Mouse (Mus musculus): Measurements from ENCODE around the gene Clta.

The Clta gene

DNA sequence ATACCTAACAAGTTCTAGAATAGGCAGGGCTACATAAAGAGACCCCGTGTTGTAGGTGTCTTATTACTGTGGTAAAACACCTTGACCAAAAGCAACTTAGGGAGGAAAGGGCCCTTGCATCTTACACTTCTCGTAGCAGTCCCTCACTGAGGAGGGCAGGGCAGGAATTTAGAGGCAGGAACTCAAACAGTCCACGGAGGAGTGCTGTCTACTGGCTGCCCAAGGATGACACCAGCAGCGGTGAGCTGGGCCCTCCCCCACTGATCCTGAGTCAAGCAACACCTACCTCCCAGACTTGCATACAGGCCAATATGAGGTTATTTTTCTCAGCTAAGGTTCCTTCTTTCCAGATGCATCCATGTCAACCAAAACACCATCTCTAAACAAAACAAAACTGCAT, 24.0 kb upstream of the Clta start:
- no peak for DNase-seq (ENCODE audit: extremely low spot score)

DNA sequence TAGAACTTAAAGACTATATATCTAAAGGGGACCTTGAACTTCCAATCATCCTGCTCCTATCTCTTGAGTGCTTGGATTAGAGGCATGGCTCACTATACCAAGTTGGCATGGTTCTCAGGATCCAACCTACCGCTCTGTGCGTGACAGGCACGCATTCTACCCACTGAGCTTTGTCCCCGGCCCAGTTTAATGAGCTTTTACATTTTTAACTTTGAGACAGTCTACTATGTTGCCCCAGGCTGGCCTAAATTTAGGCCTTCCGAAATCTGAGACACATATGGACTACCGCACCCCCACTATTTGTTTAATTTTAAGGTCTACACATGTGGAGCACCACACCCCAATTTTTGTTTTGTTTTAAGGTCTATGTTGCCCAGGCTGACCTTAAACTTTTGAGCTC, 23.4 kb upstream of the Clta start:
- DNase-seq (ENCODE audit: extremely low spot score) = no peak

DNA sequence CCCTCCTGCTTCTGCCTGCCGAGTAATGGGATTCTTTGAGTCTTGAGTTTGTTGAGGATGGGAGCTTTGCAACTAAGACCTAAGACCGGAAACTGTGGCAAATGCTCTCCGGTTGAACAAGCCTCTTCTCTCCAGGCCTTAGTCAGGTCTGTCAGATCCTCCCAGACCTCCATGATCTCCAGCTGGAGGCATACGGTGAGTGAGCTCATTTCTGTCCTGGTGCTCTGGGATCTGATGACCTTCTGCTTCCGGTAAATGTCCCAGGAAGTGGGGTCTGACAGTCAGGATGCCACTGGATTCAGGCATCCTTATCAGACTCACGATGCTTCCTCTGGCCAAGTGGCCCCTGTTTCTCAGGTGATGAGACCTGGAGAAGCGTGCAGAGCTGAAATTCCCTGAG, 23.0 kb upstream of the Clta start:
- no peak for DNase-seq (ENCODE audit: extremely low spot score)

DNA sequence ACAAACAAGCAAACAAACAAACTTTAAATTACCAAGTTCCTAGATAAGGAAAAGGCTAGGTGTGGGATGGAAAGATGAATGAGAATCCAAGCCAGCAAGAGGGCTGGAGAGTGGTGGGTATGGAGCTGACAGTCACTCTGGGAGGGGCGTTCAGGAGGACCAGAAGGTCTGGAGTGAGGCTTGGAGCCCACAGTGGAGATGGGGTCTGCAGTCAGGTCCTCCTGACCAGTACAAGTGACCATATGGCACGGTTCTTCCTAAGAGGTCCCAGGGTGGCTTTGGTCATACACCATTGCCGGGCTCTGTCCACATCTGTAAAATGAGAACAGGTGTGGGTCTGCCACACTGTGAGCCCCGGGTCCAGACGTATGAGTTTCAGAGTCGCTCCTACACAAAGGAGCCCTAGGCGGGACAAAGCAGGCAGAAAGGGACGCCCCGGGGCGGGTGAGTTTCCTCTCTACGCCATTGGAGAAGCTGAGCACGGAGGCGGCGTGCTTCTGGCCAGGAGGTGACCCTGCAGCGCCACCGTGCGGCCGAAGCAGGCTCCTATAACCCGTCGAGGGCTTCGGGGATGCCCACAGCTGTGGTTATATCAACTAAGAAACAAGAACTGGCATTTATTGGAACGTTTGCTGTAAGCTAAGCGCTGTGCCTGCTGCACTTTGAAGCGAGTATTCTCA, 22.1 kb upstream of the Clta start:
- DNase-seq (ENCODE audit: extremely low spot score) = peak; percentile 93

DNA sequence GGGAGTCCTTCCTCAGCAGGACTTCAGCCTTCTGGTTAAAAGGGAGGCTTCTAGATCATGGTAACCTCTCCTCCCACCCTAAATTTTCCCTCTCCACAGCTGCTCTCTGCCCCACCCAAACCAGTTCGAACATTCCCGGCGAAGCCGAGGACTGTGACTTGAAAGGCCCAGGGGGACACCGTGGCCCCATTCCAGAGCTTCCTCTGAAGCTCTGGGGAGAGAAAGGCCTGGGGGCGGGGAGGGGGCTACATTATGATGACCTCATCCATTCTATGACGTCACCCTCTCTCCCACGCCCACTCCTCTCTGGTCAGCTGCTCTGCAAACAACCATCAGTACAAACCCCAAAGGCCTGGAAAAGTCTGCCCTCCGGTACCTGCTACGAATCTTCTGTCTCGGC, 21.1 kb upstream of the Clta start, which contains the start of gene Ccin:
Ccin (plus strand) TSS at position 303 of the 400 bp plus-strand sequence.
- no peak for DNase-seq (ENCODE audit: extremely low spot score)

DNA sequence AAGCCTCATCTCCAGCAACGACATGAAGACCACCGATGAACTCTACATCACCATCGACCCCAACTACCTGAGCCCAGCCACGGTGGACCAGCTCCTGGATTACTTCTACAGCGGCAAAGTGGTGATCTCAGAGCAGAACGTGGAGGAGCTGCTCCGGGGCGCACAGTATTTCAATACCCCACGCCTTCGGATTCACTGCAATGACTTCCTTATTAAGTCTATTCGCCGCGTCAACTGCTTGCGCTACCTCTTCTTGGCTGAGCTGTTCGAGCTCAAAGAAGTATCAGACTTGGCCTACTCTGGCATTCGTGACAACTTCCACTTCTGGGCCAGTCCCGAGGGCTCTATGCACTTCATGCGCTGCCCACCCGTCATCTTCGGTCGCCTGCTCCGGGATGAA, 20.5 kb upstream of the Clta start:
- no peak for DNase-seq (ENCODE audit: extremely low spot score)

- no peak for DNase-seq (ENCODE audit: extremely low spot score)
Observed at GRCm38 (mm10) chr4:43984326-43984725, 19.9 kb upstream of the Clta start.

GRCm38 (mm10) chr4:43988976-43989375, 15.3 kb upstream of the Clta start:
- DNase-seq (ENCODE audit: extremely low spot score) = no peak

DNA sequence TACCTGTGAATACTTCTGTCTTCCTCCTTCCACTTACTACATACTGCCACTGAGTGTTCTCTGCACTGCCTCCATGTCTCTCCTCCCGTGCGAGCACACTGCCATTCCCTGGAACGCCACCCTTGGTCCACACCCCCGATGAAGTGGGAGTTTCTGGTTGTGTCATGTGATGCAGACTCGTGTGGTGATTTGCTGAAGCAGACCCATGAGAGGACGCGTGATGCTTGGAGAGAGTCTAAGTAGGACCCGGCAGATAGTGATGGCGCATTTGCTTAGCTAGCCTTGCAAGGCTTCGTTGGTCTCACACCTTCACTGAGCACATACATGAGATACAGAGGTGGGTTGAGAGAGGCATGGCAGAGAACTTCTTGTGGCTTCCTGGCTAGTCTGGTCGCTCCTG, 11.2 kb upstream of the Clta start:
- no peak for DNase-seq (ENCODE audit: extremely low spot score)

- DNase-seq (ENCODE audit: extremely low spot score) = no peak
Observed at GRCm38 (mm10) chr4:43994342-43994741, 9.9 kb upstream of the Clta start.

- DNase-seq (ENCODE audit: extremely low spot score) = no peak
Observed at GRCm38 (mm10) chr4:44003622-44004021, 630 bp upstream of the Clta start.

GRCm38 (mm10) chr4:44004623-44005409, 564 bp downstream of the Clta start:
- no peak for DNase-seq (ENCODE audit: extremely low spot score)

- no peak for DNase-seq (ENCODE audit: extremely low spot score)
Observed at GRCm38 (mm10) chr4:44010176-44010575, 5.9 kb downstream of the Clta start.

DNA sequence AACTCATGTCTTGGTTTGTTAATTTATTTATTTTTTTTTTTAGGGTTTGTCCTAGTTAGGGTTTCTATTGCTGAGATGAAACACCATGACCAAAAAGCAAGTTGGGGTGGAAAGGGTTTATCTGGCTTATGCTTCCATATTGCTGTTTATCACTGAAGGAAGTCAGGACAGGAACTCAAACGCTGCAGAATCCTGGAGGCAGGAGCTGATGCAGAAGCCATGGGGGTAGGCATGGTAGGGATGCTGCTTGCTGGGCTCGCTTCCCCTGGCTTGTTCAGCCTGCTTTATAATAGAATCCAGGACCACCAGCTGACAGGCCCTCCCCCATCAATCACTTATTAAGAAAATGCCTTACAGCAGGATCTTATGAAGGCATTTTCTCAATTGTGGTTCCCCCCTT, 6.6 kb downstream of the Clta start:
- DNase-seq (ENCODE audit: extremely low spot score) = no peak

DNA sequence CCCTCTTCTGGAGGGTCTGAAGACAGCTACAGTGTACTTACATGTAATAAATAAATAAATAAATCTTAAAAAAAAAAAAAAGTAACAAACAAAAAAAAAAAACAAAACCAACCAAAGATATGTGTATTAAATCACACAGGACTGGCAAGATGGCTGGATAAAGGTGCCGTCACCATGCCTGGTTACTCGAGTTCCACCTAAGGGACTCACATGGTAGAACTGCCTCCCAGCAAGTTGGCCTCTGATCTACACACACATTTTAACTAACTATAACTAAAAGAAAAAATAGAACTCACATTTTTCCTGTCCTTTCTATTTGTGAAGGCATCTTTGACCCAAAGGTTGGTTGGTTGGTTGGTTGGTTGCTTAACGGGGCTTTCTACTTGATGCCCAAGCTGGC, 7.5 kb downstream of the Clta start:
- DNase-seq (ENCODE audit: extremely low spot score) = peak; percentile 2

DNA sequence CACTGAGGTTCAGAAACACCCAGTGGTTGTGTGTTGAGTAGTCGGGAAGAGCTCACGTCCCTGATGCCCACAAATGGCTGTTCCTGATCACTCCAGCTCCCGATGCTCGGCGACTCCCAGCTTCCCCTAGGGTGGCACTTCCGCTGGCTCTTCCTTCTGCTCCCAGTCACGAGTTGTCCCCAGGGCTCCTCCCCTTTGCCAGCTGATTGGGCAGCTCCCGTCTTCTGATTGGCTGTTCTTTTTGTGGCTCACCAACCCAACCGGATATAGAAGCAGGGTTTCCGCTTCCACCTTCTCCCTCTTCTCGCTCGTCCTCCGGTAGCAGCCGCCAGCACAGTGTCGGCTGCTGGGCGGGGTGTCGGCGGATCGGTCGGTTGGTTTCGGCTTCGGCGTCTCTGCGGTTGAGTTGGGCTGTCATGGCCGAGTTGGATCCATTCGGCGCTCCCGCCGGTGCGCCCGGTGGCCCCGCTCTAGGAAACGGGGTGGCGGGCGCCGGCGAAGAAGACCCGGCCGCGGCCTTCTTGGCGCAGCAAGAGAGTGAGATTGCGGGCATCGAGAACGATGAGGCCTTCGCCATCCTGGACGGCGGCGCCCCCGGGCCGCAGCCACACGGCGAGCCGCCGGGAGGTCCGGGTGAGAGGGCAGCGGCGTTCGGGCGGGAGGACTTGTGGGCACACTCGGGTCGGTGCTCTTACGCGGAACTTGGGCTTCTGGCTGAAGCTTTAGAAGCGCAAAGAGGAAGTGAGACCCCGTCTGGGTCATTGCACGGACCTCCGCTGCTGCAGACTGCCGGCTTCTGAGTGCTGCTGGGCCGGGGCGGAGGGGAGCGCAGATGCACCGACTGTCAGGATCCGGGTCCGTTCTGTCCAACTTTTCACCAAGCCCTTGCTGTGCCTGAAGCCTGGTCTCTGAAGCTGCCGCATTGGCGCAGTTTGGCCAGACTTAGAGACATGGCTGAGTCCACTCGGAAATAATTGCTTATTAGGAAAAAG, 8.4 kb downstream of the Clta start:
- DNase-seq (ENCODE audit: extremely low spot score) = peak; percentile 92

- DNase-seq (ENCODE audit: extremely low spot score) = no peak
Observed at GRCm38 (mm10) chr4:44013391-44014070, 9.3 kb downstream of the Clta start.

DNA sequence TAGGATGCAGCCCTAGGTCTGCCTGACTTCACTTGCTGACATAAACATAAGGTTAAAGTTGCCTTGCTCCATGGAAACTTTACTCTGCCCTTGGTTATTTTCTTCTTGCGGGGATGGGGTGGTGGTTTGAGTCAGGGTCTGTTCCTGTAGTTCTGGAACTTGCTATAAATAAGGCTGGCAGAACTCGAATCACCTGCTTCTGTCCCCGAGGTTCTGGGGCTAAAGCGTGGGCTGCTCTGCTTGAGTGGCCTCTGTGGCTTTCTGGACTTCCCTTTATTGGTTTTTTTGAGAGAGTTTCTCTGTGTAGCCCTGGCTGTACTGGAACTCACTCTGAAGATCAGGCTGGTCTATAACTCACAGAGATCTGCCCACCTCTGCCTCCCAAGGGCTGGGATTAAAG, 11.8 kb downstream of the Clta start:
- DNase-seq (ENCODE audit: extremely low spot score) = no peak

DNA sequence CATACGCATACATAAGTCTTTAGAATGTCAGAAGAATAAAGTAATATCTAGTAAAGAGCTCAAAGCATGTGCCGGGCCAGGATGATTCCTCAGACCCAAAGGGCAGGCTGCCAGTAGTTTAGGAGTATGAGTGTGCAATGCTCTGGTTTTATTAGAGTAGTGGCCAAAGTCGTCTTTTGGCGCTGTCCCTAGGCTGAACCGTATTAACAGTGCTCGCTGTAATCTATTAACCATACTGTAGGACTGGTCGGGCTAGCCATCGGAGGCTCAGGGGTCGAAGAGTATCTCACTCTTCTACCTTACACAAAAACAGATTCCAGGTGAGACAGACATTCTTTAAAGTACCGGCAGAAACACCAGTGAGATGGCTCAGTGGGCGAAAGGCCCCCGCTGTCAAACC, 12.5 kb downstream of the Clta start:
- no peak for DNase-seq (ENCODE audit: extremely low spot score)

DNA sequence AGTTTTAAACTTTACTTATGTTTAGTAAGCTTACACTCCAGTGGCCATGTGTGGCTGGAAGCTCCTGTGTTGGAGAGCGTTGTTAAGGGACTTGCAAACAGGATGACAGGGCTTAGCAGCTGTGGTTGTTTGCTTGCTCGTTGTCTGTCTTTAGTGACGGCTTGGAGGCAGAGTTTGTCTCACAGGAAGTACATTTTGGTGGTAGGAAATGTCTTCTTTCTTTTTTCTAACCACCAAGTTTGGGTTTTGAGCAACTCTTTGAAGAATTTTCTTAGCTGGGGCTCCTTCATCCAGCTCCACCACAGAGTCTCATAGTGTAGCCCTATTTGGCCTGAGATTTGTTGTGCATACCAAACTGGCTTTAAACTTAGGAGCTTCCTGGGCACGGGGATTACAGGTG, 18.1 kb downstream of the Clta start:
- DNase-seq (ENCODE audit: extremely low spot score) = no peak

DNA sequence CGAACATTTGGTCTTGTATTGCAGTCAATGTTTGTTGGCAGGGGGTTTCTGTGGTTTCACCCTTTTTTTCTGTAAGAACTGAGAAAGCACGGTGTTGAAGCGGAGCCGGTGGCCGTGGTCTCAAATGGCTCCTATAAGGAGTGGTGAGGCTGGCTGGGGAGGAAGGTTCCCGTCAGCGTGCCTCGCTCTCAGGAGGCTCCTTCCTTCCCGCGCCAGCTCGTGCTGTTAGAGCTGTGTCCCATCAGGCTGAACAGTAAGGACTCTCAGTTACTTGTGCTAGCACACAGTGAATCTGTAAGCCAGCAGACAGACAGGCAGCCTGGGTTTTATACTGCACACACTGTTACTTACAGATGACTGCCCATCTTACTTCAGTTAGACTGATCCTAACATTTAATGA, 18.5 kb downstream of the Clta start:
- no peak for DNase-seq (ENCODE audit: extremely low spot score)

- no peak for DNase-seq (ENCODE audit: extremely low spot score)
Observed at GRCm38 (mm10) chr4:44023681-44024080, 19.4 kb downstream of the Clta start.
